Mouse (Mus musculus) gastrocnemius, postnatal 36 days (tissue): ENCODE results near the gene Trmt61a. TPM values are rescaled to one million over a fixed set of nuclear protein-coding genes. Genes with fewer than 3 reads are reported as not detected.

Experiments used
- DNase-seq, 2 experiments: peaks; one replicate each; pipeline ENCODE4 v3.0.0; 2022
- intact Hi-C: fragments of 180-260 bp; cut with DNase I; formaldehyde crosslinking; loops from one replicate; pipeline ENCODE4 v1.15.1; 2025
- total RNA-seq, 2 experiments: library from RNA; stranded (reverse); gene quantifications; 2 replicates each; pipeline ENCODE4 v1.2.3; 2021

The Trmt61a gene
- total RNA-seq, 2 experiments from 2014 or later = 1.8 to 4.1 TPM

DNA sequence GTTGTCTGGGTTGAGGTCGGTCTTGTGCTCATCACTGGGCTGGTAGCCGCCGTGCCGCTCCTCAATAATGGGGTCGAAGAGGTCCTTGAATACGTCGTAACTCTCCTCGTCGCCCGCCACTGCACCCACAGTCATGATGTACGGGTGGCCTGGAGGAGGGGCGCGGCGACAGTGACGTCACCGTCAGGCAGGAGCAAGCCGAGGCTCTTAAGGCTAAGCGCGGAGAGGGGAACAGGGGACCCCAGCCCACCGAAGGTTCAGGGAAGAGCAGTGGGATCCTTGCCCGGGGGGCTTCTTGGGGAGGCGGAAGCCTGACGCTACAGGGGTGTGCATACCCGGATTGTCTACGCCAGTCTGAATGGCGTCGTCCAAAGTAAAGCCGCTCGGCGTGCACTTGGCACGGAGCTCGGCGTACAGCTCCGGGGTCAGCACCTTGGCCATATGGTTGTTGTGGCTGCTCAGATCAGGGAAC, 6.4 kb upstream of the Trmt61a start:
- DNase-seq = no peak
- intact Hi-C loops = no loop called here

DNA sequence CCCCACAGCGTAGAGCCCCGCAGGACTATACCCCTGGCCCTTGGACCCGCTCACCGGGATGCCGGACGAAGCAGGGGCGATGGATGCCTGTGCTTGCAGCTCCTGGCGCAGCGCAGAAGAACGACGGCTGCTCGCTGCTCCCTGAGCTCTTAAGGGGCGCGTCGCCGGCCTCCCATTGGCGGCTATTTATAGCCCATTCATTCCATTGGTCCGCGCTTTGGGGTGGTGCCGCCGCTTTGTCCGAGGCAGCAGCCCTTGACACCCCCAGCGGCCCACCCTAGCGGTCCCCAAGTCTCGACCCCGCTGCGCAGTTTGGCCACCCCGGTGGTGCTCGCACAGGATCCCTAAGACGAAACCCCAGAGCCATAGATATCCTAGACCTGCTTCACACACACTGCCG, 5.7 kb upstream of the Trmt61a start, which contains the start of gene Ckb:
Gene Ckb, minus strand, starts transcription at position 163 of the 400 bp plus-strand sequence.
- intact Hi-C loops = no loop called here

DNA sequence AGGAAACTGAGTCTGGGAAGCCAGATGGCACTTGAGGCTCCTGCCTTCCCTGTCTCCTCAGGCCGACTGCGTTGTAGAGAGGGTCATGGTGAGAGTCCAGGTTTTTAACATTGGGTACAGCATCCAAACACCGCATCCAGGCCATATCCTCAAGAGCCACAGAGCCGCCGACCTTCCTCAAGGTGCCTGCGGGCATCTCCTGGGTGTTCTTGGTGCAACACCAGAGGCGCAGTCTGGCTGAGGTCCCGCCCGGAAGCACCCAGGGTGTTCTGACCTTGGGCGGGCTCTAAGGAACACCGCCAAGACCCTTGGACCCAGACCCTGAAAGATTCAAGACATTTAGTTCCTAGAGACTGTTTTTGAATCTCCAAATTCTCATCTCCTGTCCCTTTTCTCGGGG, 5.3 kb upstream of the Trmt61a start:
- DNase-seq = no peak
- intact Hi-C loops = no loop called here

More for the DNA sequence above, 5.7 kb upstream of the Trmt61a start, which contains the start of gene Ckb:
- DNase-seq = peak; percentile 68 to 70

DNA sequence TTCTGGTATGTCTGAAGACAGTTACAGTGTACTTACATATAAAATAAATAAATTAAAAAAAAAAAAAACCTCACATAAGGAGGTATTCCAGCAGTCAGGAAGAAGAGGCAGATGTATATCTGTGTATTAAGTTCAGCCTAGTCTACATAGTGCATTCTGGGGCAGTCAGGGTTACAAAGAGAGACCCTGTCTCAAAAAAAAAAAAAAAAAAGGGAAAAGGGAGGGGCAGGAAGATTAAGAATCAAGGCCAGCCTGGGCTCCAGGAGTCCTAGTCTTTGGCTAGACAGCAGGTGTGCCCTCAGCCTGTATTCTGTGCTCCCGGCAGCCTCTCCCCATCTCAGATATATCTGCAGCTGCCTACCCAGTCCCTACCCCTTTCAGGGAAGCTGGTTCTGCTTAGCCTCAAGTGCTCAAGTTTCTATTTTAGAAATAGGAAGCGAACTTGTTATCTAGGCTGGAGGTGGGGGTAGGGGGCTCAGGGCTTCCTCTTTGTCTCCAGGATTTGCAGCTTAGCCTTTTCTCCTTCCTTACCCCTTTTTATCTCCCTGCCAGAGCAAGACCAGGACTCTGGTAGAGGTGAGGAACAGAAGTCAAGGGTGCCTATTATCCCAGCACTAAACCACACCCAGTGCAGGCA, 2.9 kb upstream of the Trmt61a start:
- DNase-seq = no peak

DNA sequence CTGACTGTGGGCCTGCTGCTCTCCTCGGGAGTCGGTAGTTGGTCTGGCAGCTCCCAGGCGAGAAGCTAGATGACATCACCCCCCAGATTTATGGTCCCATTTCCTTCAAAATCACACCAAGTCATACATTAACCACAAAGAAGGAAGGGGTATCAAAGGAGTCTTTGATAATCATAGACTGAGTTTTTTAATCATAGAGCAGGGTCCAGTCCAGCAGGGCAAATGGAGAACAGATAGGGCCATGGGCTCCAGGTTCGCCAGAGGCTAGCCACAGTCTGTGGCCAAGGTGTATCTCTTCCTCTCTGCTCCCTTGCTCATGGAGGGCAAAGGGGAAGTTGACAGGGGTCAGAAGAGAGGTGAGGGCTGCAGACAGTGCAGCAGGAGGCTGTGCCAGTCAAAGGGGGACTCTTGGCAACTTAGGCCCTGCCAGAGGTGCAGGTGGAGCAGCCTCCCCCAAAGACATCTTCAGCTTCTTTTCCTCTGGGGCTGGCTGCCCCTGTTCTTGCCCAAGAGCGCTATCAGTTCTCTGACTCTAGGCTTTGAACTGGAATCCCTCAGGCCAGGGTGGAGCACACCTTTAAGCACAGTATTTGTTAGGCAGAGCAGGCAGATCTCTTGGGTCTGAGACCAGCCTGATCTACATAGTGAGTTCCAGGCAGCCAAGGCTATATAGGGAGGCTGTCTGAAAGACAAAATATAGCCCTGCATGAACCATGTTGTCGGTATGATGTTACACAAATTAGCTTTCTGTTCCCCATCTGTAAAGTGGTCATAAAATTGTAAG, 1.9 kb upstream of the Trmt61a start:
- DNase-seq = no peak
- intact Hi-C loops = loop anchor here (5.0 kb wide), 1 partner anchor 286 kb away; no protein-coding TSS in a partner anchor

More for the DNA sequence above, 2.9 kb upstream of the Trmt61a start:
- intact Hi-C loops = loop anchor here (5.0 kb wide), 1 partner anchor 287 kb away; no protein-coding TSS in a partner anchor

DNA sequence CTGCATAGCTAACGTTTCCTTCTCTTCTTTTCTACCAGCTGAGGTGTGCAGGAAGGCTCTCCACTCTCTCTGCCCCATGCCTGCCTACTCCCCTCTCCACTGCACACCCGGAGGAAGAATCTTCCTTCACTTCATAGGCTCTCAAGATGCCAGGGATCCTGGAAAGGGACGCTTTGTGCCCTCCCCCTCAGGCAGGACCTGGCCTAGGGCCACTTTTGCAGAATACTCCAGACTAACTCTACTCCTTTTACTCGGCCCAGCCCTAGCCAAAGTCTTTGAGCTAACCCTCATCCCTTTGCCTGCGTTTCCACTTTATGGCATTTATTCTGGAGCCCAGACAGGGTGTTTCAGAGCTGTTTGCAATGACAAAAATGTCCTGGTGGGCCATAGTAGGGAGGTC, 484 bp upstream of the Trmt61a start:
- DNase-seq = no peak
- intact Hi-C loops = loop anchor here (5.0 kb wide), 1 partner anchor 285 kb away; no protein-coding TSS in a partner anchor

DNA sequence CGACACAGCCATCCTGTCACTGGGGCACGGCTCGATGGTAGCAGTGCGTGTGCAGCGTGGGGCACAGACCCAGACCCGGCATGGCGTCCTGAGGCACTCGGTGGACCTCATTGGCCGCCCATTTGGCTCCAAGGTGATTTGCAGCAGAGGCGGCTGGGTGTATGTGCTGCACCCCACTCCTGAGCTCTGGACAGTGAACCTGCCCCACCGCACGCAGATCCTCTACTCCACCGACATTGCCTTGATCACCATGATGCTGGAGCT, 697 bp downstream of the Trmt61a start:
- intact Hi-C loops = loop anchor here (5.0 kb wide), 1 partner anchor 284 kb away; no protein-coding TSS in a partner anchor

DNA sequence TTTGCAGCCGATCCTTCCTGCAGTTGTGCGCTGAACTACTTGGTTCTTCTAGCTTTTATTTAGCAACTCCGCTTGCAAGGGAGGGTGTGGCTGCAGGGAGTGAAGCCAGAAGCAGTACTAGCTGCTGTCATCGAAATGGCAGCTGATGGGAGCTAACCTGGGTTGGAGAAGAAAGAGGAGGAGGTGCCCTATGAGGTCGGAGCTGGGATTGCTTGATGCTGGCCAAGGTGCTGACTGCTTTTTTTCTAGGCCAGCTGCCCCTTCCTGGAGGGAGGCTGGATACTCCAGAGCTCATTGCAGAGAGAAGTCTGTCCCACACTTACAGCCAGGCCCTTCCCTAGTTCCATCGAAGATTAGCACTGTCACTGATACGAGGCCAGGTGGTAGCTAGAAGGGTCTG, 1.1 kb downstream of the Trmt61a start:
- intact Hi-C loops = loop anchor here (5.0 kb wide), 1 partner anchor 283 kb away; no protein-coding TSS in a partner anchor
- DNase-seq = no peak

More for the DNA sequence above, 697 bp downstream of the Trmt61a start:
- DNase-seq = no peak

DNA sequence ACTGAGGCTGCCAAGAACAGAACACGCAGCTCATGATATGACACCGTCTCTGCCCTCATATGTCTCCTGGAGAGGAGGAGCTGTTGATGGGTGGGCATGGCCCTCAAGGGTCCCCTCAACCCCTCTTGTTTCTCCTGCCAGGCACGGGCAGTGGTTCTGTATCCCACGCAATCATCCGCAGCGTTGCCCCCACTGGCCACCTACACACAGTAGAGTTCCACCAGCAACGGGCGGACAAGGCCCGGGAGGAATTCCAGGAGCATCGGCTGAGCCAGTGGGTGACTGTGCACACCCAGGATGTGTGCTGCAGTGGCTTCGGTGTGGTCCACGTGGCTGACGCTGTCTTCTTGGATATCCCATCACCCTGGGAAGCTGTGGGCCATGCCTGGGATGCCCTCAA, 2.8 kb downstream of the Trmt61a start:
- no peak for DNase-seq
- intact Hi-C loops = no loop called here

DNA sequence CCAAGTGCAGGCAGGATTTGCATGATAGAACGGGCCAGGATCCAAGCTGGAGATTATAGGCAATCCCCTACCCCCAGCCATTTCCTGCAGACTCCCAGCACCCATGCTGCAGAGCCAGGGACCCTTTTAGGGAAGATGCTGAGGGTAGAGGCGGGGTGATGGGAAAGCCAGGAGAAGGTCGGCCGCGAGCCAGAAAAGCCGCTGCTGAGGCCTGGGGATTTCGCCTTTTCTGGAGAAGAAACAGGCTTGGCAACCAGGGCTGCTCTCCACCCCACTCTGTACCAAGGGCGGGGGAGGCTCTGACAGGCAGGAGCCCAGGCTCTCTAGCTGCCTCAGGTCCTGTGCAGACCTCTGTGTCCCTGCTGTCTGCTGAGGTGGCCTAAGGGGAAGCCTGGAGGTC, 3.4 kb downstream of the Trmt61a start:
- intact Hi-C loops = no loop called here
- DNase-seq = no peak

DNA sequence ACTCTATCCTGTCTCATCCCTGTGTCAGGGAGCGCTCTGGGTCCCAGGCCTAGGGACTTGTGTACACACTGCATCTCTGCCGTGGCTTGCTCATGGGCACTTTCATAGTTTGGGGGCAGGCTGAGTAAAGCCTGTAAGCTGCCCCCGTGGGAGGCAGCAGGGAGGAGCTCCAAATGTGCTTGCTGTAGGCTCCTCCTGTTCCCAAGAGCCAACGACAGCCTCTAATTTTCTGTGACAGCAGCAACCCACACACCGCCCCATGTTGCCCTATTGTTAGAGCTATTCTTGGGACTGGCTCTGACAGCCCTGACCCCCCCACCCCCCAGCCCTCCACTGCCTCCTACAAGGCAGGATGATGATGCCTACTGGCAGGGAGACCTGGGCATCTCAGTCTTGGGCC, 4.1 kb downstream of the Trmt61a start:
- intact Hi-C loops = no loop called here
- no peak for DNase-seq

DNA sequence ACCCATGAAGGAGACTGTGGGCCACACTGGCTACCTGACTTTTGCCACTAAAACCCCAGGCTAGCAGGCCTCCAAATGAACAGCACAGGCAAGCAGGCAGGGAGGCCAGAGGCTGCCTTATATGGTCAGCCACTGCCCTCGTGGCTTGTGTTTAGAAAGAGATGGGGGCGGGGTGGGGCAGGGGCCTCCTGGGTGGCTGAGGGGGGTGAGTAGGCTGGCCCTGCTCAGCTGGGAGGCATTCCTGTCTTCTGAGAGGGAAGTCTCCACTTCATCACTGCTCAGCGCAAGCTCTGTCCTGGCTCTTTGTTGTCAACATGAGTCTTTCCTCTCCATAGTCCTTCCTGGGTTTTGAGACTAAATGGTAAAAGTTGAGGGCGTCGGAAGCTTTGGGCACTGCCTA, 4.9 kb downstream of the Trmt61a start:
- intact Hi-C loops = no loop called here
- no peak for DNase-seq

DNA sequence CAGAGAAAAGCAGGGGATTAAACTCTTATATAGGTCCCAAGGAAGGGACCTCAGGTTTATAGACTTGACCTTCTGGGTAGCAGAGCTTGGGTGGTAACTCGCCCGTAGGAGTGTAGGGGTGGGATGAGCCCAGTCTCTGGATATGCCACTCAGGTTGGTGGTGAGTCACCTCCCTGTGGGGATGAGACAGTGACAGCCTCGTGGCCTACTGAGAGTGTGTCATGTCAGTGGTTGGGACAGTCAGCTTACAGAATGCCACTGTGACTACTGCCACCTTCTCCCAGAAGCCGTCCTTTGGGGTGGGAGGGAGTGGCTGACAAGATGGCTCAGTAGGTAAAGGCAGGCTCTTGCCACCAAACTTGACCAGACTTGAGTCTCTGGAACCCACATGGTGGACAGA, 8.5 kb downstream of the Trmt61a start:
- intact Hi-C loops = no loop called here
- DNase-seq = no peak

DNA sequence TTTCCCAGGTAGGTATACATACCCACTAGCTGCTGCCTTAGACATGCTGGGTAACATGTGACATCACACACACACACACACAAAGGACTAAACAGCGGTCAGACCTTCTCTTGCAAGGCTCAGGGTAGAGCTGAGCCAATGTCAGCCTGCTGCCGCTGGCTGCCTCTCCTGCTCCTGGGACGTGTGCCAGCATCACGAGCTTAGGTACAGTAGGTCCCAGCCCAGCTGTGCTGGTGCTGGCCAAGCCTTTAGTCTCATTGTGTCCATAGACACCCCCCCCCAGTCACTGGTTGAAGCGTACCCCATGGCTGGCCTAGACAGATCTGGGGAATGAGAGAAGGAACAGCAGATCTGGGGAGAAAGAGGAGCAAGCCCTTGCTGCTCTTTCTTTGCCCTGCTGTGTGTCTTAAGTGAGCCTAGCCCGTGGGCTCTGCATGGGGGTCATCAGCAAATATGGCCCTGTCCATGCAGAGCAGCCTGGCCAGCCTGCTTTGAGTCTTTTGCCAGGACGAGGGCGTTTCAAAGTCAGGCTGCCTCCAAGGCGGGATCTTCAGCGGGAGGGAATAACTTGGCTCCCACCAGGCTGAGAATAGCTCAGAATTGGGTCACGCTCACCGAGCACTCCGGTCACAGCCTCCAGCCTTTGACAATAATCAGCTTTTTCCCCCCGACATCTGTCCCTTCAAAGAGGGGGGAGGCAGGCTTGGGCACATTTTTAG, 9.6 kb downstream of the Trmt61a start:
- DNase-seq = peak; percentile 72 to 75
- intact Hi-C loops = no loop called here

DNA sequence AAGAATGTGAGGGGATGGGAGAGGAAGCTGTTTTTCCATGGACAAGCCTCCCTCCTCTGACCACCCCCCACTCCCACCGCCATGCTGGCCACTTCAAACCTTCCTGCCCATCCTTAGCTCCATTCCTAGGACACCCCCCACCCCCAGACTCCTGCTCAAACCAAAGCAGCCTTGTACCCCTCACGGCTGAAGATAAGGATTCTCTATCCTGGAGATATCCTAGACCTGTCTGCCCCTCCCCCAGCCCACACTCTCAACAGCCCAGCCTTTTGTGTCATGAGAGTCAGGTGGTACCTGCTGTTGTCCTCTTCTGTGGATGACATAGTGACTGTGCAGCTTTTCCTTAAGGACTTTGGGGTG, 10.1 kb downstream of the Trmt61a start:
- DNase-seq = no peak
- intact Hi-C loops = no loop called here

DNA sequence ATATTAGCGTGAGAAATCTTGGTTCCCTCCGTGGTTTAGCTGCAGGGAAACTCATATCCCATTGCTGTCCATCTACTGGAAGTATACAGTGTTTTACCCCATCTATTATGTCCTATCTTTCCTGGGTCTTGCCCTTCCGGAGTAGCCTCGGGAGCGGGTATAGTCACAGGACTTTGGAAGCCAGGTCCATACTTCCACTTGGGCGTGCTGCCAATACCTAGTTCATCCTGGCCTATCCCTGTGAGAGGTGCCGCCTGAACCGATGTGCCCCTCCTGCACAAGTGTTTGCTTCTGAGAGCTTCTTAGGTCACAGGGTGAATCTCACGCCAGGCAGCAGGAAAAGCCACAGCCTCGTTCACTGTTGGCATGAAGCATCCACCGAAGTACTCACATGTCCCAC, 11.5 kb downstream of the Trmt61a start:
- intact Hi-C loops = no loop called here
- DNase-seq = no peak

DNA sequence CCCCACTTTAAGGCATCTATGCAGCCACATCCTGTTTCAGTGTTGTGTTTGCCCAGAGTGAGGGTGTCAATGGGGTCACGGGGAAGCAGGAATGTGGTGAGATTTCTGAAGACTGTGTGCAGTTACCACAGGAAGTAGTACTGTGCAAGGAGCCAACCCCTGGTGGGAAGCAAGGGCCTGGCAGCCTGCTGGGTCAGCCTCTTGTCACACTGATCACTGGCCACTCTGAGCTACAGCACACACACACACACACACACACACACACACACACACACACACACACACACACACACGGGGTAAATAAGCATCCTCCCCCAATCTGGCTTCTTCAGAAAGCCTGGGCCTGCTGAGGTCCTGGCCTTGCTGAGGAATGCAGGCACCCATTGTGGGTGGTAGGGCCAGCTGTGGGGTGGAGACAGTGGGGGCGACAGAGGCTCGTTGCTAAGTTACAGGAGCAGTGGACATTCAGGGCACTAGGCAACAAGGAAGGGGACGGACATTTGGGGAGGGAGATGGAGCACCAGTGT, 13.5 kb downstream of the Trmt61a start:
- no peak for DNase-seq
- intact Hi-C loops = no loop called here

DNA sequence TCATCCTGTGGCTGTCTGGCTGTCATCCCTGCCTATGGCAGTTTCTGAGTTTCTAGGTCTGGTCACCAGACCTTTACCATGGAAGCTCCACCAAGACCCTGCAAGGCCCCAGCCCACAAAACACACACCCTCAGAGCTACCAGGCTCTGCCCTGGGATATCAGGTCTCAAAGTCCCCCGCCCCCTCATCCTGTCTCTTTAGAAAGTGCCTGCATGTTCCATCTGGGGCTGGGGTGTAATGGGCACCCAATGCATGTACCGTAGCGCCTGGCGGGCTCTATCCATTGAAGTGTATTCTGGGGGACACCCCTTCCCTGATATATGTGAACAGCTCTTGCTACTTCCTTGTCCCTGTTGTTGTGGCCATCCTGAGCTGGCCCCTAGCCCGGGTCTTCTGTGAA, 15.0 kb downstream of the Trmt61a start:
- intact Hi-C loops = no loop called here
- no peak for DNase-seq

DNA sequence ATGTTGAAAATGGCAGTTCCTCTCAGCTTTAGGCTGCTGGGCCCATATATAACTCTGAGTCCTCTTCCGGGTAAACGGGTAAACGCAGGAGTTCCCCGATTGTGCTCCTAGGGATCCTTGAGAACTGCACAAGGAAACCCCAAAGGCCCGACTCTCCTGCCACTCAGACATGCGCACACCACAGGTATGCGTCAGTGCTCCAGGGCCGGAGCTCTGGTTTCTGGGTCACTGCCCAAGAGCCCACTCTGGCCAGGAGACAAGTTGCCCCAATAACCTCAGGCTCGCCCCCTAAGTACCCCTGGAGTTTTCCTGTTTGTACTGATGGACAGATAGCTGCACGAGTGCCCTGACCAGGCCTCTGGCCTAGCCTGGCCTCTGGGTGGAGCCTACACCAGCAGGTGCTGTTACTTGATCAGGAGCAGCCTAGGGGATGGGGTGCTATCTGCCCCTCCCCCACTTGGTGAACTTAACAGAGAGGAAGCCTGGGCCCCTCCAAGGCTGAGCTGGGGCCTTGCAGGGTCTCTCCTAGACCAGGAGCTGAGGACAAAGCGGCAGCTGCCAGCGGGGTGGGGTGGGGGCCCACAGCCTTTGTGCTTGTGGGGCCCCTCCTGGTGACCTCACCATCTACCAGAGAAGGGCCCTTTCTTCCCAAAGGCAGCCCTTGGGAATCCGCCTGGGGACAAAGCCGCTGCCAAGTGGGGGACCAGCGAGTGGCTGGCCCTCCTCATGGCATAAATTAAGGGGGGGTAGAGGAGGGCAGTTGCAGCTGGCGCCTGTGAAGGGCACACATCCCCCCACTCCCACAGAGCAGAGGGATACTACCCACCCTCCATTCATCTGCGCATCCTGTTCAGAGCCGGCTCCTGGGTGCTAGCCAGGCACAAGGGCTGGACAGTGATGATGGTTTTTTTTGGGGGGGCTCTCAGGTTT, 15.7 kb downstream of the Trmt61a start:
- DNase-seq = peak in 1 of 2 experiments; percentile 13
- intact Hi-C loops = loop anchor here (2.0 kb wide), 1 partner anchor 25 kb away; no protein-coding TSS in a partner anchor

DNA sequence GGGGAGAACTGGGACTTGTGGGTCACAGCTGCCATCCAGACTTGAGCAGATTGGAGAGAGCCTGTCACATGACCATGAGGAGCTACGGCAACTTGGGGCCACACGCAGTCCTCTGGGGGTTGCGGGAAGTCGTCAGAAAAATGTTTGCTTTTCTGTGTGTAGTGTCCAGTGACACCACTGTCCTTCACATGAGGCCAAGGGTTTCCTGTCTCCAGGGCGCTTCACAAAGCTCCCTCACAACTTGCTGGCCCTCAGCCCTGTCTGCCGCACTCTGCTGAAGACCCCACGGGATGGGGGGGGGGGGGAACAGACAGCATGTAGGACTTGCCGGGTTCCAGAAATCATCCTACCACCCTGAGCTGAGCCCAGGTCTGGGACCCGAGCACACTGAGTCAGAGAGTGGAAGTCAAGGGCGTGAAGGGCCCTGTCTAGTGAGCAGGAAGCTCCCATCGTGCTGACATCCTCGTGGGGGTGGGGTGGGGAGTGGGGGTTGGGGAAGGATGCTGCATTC, 16.4 kb downstream of the Trmt61a start:
- DNase-seq = no peak
- intact Hi-C loops = loop anchor here (2.0 kb wide), 1 partner anchor 26 kb away; no protein-coding TSS in a partner anchor
